Mouse (Mus musculus): ENCODE measurements at regions not wholly inside any gene's neighbourhood (a gene's known extent, or its start where the extent isn't known, plus 50 kb on each side); places are given as distances from the start of the nearest gene placed in this dataset.

DNA sequence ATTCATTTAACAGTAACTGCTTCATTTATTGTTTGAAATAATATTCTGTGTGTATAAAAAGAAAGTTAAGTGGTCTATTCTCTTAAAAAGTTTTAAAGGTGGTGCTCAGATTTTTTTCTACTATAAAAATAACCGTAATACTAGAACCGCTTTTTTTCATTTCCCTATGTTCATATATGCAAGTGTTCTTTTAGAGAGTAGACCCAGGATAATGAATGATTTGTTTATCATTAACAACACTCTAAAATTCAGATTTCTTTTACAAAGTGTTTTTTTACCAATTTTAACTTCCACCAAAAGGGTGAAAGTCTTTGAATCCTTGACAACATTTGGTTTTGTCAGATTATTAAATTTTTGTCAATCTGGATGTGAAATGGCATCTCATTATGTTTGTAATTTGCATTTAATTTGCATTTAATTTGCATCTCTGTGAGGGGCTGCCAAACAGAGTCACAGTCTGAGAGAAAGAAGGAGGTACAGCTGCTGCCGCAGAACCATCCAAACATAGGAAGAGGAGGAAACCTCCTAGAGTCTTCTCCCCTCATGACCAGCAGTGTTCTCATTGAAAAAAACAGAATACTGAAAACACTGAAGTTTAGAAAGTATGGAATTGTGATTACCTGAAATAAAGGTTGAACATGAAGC is 310.4 kb upstream of the Robo1 start:
- Histone ChIP-seq H3K9ac (ENCODE audit: low read depth, low read length) (no peak overlapping the region), H3K4me1 (ENCODE audit: control insufficient read depth, insufficient read depth, low read length) (no peaks in the 10 kb centered on the region), H3K4me2 (replicated peaks; ENCODE audit: low read depth, low read length) (no peak overlapping the region), H3K36me3 (ENCODE audit: control insufficient read depth, insufficient read depth, low read length) (no peaks in the 10 kb centered on the region), H3K4me3 (ENCODE audit: low read length) (no peak overlapping the region), H3K27me3 (ENCODE audit: control insufficient read depth, insufficient read depth, low read length) (no peaks in the 10 kb centered on the region), H3K9me3 (ENCODE audit: control insufficient read depth, low read length) (no peaks in the 10 kb centered on the region), H3K27ac (ENCODE audit: low read depth, low read length) (no peak overlapping the region)
- 95% methylated on average over 3 of the region's 3 CpGs for WGBS
- no peak for ATAC-seq (ENCODE audit: low FRiP score, low TSS enrichment)

DNA sequence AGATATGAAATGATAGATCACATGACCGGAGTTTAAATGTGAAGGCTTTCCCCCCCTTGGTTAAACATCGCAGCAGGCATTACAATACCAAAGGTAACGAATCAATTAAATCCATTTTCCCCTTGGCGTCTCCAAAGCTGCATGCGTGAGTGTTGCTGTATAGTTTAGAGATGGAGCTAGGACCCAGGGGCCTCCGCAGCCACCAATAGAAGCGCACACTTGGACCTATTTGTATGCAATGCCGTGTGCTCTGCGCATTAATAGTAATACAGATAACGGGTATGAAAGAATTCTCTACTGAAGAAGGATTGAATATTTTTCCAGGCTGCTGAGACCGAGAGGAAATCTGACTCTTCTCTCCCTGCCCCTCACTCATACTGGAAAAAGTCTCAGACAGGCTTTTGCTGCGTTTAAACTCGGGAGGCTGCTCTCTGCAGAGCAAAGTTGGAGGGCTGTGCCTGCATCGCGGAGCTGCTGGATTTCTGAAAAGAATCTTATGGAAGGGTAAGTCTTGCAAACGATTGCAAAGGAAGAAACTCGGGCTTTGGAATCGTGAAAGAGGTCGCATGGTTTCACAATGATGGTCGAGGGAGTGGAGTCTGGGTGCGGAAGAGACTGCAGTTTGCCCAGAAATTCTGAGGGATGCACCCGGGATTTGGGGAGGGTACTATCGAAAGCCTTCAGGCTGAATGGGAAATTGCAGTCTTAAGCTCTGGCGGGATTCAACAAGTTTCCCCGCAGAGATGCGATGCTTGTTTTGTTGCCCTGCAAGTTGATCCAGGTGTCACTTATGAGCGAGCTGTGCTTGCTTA is 280.5 kb upstream of the Robo1 start:
- ATAC-seq (ENCODE audit: low FRiP score, low TSS enrichment): peak; percentile 69; the same call in 1 of the 2 replicates
- Histone ChIP-seq H3K9me3 (ENCODE audit: control insufficient read depth, low read length) (no peaks in the 10 kb centered on the region), H3K27ac (ENCODE audit: low read depth, low read length) (no peak overlapping the region), H3K27me3 (ENCODE audit: control insufficient read depth, insufficient read depth, low read length) (peaks cover 11% of the 10 kb centered on the region), H3K9ac (ENCODE audit: low read depth, low read length) (peak overlapping the region; percentile 31; the same call in 1 of the 2 replicates), H3K4me1 (ENCODE audit: control insufficient read depth, insufficient read depth, low read length) (no peaks in the 10 kb centered on the region), H3K4me2 (replicated peaks; ENCODE audit: low read depth, low read length) (peak overlapping the region; percentile 89), H3K4me3 (ENCODE audit: low read length) (peak overlapping the region; percentile 43), H3K36me3 (ENCODE audit: control insufficient read depth, insufficient read depth, low read length) (no peaks in the 10 kb centered on the region)
- WGBS: 4% methylated on average over 27 of the region's 27 CpGs

DNA sequence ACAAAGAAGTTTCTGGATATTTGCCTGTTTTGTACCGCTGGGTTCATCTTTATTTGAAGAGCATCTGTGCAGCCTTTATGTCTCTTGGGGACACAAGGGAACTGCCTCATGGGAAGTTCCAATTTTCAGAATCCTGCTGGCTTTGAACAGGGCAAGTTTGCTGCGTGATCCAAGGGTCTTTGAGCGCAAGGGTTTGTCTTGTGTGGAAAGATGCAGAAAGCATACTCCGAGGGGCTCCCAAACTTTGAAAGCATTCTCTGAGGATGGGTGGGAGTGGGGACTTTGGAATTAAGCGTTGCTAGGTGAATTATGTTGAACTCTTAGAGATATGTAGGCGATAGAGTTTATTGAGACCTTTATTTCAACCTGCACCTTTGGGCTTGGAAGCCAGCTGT is 279.9 kb upstream of the Robo1 start:
- Histone ChIP-seq H3K9ac (ENCODE audit: low read depth, low read length) (peak overlapping the region; percentile 31; the same call in 1 of the 2 replicates), H3K27me3 (ENCODE audit: control insufficient read depth, insufficient read depth, low read length) (peaks cover 11% of the 10 kb centered on the region), H3K36me3 (ENCODE audit: control insufficient read depth, insufficient read depth, low read length) (no peaks in the 10 kb centered on the region), H3K4me3 (ENCODE audit: low read length) (peak overlapping the region; percentile 43), H3K9me3 (ENCODE audit: control insufficient read depth, low read length) (no peaks in the 10 kb centered on the region), H3K27ac (ENCODE audit: low read depth, low read length) (no peak overlapping the region), H3K4me2 (replicated peaks; ENCODE audit: low read depth, low read length) (peak overlapping the region; percentile 89), H3K4me1 (ENCODE audit: control insufficient read depth, insufficient read depth, low read length) (no peaks in the 10 kb centered on the region)
- 6% methylated on average over 6 of the region's 6 CpGs for WGBS
- 0 out of 2 replicates have a peak, but pooled peaks have one; percentile 14 for ATAC-seq (ENCODE audit: low FRiP score, low TSS enrichment)

DNA sequence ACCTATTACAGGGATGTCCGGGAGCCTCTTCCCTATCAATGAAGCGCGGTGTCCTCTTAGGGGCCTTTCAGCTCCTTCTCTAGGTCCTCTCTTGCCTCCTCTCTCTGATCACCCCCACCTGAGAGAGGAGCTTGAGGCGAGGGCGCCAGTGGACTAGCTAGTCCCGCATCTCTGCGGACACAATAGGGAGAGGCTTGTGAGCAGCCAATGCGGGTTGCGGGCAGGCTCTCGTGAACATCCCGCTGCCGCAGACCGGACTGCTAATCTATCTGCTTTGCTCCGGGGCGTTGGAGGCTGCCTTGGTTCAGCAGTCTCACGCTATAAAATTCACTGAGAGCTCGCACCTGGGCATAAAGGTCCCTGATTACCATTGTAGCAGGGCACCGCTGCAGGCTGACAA is 279.3 kb upstream of the Robo1 start:
- no peaks in the 10 kb centered on the region for H3K9me3 ChIP-seq (ENCODE audit: control insufficient read depth, low read length)
- peaks cover 11% of the 10 kb centered on the region for H3K27me3 ChIP-seq (ENCODE audit: control insufficient read depth, insufficient read depth, low read length)
- H3K27ac ChIP-seq (ENCODE audit: low read depth, low read length): no peak overlapping the region
- no peaks in the 10 kb centered on the region for H3K36me3 ChIP-seq (ENCODE audit: control insufficient read depth, insufficient read depth, low read length)
- H3K4me1 ChIP-seq (ENCODE audit: control insufficient read depth, insufficient read depth, low read length): no peaks in the 10 kb centered on the region
- ATAC-seq (ENCODE audit: low FRiP score, low TSS enrichment): peak; percentile 37; the same call in 1 of the 2 replicates
- H3K9ac ChIP-seq (ENCODE audit: low read depth, low read length): peak overlapping the region; percentile 28; the same call in 1 of the 2 replicates
- peak overlapping the region; percentile 43 for H3K4me3 ChIP-seq (ENCODE audit: low read length)
- WGBS: under 1% methylated on average over 18 of the region's 18 CpGs
- H3K4me2 ChIP-seq (replicated peaks; ENCODE audit: low read depth, low read length): peak overlapping the region; percentile 89

DNA sequence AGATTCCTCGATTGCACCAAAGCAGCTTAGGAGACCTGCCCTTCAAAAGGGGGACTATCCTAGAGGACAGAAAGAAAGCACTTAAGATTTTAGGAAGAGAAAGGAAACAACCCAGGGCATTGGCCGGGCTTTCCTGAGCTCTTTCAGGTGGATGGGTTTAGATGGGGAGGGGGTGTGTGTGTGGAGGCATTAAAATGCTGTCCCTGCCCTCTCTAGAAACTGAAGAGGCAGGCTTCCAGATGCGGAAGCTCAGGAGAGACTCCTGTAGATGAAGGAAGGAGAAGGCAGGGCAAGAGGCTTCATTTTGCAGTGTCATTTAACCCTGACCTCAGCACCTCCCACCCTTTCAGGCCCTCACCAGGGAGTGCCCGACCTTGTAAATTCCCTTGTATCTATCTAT is 278.8 kb upstream of the Robo1 start:
- Histone ChIP-seq H3K9me3 (ENCODE audit: control insufficient read depth, low read length) (no peaks in the 10 kb centered on the region), H3K4me1 (ENCODE audit: control insufficient read depth, insufficient read depth, low read length) (no peaks in the 10 kb centered on the region), H3K27ac (ENCODE audit: low read depth, low read length) (no peak overlapping the region), H3K36me3 (ENCODE audit: control insufficient read depth, insufficient read depth, low read length) (no peaks in the 10 kb centered on the region), H3K4me2 (replicated peaks; ENCODE audit: low read depth, low read length) (peak overlapping the region; percentile 89), H3K9ac (ENCODE audit: low read depth, low read length) (no peak overlapping the region), H3K27me3 (ENCODE audit: control insufficient read depth, insufficient read depth, low read length) (peaks cover 11% of the 10 kb centered on the region), H3K4me3 (ENCODE audit: low read length) (peak overlapping the region; percentile 43)
- peak; percentile 45; the same call in 1 of the 2 replicates for ATAC-seq (ENCODE audit: low FRiP score, low TSS enrichment)
- 4% methylated on average over 4 of the region's 4 CpGs for WGBS

DNA sequence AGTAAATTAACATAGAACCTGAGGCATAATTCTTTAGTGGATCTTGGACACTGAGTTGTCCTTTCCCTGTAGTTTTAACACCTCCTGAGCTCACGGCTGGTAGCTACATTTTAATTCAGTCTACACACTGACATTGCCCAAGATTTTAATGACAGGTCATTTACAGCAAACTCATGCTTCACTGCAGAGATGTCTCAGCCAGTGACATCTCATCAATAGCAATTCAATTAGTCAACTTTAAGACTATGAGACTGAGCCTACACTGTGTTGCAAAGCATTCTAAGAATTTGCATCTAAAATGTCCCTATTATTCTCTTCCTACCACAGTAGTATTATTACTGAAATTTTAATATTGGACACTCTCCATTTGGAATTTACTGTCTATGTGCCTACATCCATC is 239.9 kb upstream of the Robo1 start:
- no peak overlapping the region for H3K4me2 ChIP-seq (replicated peaks; ENCODE audit: low read depth, low read length)
- H3K27ac ChIP-seq (ENCODE audit: low read depth, low read length): no peak overlapping the region
- H3K36me3 ChIP-seq (ENCODE audit: control insufficient read depth, insufficient read depth, low read length): no peaks in the 10 kb centered on the region
- 54% methylated on average over 1 of the region's 1 CpGs for WGBS
- H3K27me3 ChIP-seq (ENCODE audit: control insufficient read depth, insufficient read depth, low read length): no peaks in the 10 kb centered on the region
- no peak overlapping the region for H3K9ac ChIP-seq (ENCODE audit: low read depth, low read length)
- no peak overlapping the region for H3K4me3 ChIP-seq (ENCODE audit: low read length)
- no peak for ATAC-seq (ENCODE audit: low FRiP score, low TSS enrichment)
- H3K4me1 ChIP-seq (ENCODE audit: control insufficient read depth, insufficient read depth, low read length): no peaks in the 10 kb centered on the region
- H3K9me3 ChIP-seq (ENCODE audit: control insufficient read depth, low read length): no peaks in the 10 kb centered on the region

DNA sequence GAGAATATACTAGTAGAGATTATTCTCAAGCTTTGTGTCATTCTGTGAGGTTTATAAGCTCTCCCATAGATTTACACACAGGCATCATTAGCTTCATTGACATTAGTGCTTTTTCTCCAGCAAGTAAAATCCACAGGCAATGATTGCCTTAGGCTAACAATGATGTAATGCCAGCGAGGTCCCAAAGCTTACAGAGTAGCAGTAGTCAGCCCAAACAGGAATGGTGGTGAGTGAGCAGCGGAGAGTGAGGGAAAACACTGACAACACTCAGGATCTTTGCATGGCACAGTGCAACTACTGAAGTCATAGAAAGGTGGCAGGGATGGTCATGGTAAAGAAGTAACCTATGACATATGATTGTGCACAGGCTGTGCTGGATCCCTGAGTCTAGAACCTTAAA is 238.5 kb upstream of the Robo1 start:
- no peak for ATAC-seq (ENCODE audit: low FRiP score, low TSS enrichment)
- 51% methylated on average over 2 of the region's 2 CpGs for WGBS
- H3K9me3 ChIP-seq (ENCODE audit: control insufficient read depth, low read length): no peaks in the 10 kb centered on the region

DNA sequence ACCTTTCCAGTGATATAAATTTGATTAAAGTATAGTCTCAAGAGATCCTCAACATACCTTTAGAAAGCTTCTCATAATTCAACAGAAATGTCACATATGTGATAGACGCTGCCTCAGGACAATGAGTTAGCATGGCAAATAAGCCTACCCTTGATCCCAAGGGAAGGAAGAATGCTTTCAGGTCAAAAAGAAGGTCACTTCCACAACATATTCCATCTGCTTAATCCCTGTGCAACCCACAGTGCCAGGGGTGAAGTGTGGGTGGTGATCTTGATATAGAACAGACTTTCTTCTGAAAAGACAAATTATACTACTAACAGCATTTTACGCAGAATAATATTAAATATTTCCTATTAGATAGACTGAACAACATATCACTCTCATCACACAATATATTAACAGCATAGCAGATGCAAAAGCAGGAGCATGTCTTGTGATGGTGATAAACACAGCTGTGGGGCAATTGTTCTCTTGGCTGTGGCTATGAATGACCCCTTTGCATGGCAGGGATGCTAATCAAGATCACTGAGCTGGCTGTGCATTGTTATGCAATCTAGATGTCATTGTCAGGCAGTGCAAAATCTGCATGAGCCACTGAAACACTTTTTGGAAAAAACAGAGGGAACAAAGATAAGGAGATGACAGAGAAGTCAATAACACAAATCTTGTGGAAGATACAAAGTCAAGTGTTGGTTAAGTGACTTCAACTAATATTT is 236.2 kb upstream of the Robo1 start:
- Histone ChIP-seq H3K4me2 (replicated peaks; ENCODE audit: low read depth, low read length) (no peak overlapping the region), H3K9ac (ENCODE audit: low read depth, low read length) (no peak overlapping the region), H3K27ac (ENCODE audit: low read depth, low read length) (no peak overlapping the region), H3K9me3 (ENCODE audit: control insufficient read depth, low read length) (no peaks in the 10 kb centered on the region), H3K4me3 (ENCODE audit: low read length) (no peak overlapping the region), H3K36me3 (ENCODE audit: control insufficient read depth, insufficient read depth, low read length) (no peaks in the 10 kb centered on the region), H3K4me1 (ENCODE audit: control insufficient read depth, insufficient read depth, low read length) (no peaks in the 10 kb centered on the region), H3K27me3 (ENCODE audit: control insufficient read depth, insufficient read depth, low read length) (no peaks in the 10 kb centered on the region)
- ATAC-seq (ENCODE audit: low FRiP score, low TSS enrichment): no peak
- WGBS: 83% methylated on average over 2 of the region's 2 CpGs

More for the DNA sequence above, 238.5 kb upstream of the Robo1 start:
- no peak overlapping the region for H3K9ac ChIP-seq (ENCODE audit: low read depth, low read length)
- no peak overlapping the region for H3K27ac ChIP-seq (ENCODE audit: low read depth, low read length)
- no peaks in the 10 kb centered on the region for H3K36me3 ChIP-seq (ENCODE audit: control insufficient read depth, insufficient read depth, low read length)
- no peaks in the 10 kb centered on the region for H3K4me1 ChIP-seq (ENCODE audit: control insufficient read depth, insufficient read depth, low read length)
- H3K27me3 ChIP-seq (ENCODE audit: control insufficient read depth, insufficient read depth, low read length): no peaks in the 10 kb centered on the region
- no peak overlapping the region for H3K4me2 ChIP-seq (replicated peaks; ENCODE audit: low read depth, low read length)
- H3K4me3 ChIP-seq (ENCODE audit: low read length): no peak overlapping the region
